Mouse (Mus musculus): ENCODE results near the gene Acsm3.

Gene Acsm3

DNA sequence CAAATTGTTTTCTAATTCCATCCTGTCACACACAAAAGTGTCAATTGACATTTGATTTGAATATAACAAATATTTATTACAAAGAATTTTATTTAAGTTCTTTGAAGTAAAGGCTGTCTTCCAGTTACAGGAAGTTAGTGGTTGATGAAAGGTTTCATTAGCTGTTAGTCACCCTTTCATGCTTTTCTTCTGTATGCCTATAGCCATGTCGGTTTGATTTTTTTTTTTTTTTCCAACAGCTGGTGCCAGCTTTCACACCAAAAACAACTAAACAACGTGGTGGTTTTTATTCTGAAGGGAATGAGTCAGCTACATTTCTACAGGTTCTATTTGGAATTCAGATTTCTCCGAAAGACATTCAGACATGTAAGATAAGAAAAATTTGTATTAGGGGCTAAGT lies 40.3 kb downstream of the Acsm3 start:
- no peak for DNase-seq

DNA sequence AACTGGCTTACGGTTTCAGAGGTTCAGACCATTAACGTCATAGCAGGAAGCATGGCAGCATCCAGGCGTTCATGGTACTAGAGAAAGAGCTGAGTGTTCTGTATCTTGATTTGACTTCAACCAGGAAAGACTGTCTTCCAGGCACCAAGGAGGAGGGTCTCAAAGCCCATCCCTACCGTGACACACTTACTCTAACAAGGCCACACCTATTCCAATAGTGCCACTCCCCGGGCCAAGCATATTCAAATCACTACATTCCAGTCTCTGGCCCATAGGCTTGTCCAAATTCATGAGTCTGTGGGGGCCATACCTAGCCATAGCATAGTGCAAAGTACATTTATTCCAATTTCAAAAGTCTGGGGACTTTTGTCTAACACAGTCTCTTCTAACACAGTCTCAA lies 46.7 kb downstream of the Acsm3 start:
- DNase-seq = no peak

GRCm38 (mm10) chr7:119808723-119809122 lies 48.0 kb downstream of the Acsm3 start:
- DNase-seq = no peak

- DNase-seq = no peak
Observed at GRCm38 (mm10) chr7:119835371-119835770, 74.6 kb downstream of the Acsm3 start.

- DNase-seq = no peak
Observed at GRCm38 (mm10) chr7:119835996-119836777, 75.5 kb downstream of the Acsm3 start.

Data from kidney, postnatal 25 days (tissue).